Mouse (Mus musculus) lung, embryonic 15.5 days (tissue): ENCODE data around the gene Mterf1a. TPM values are rescaled to one million over a fixed set of nuclear protein-coding genes. Genes with fewer than 3 reads are reported as not detected.
A peak's percentile ranks its signal among the peaks of the same experiment; 100 is the strongest.
"Not testable (repeated sequence)": the region's sequence is repeated elsewhere in the genome, so short reads cannot be mapped to it uniquely, and the experiment has no call there.

Experiments used
- ATAC-seq: fragments of 200-750 bp; cut with Nextera tagmentation; 2 replicates; pipeline ENCODE4 v1.8.0; 2017; ENCODE audit warnings: moderate number of reproducible peaks, borderline replicate concordance; ENCODE audit not compliant: low FRiP score, low TSS enrichment; ENCODE audit errors: extremely low read depth
- H3K27ac ChIP-seq: fragments of 300-500 bp; sonication (generic); 2 replicates; pipeline ENCODE4 v1.5.1; 2015; ENCODE audit warnings: moderate library complexity, mild to moderate bottlenecking, inconsistent platforms
- H3K27me3 ChIP-seq: fragments of 300-500 bp; sonication (generic); 2 replicates; pipeline ENCODE4 v1.6.1; 2015; ENCODE audit warnings: inconsistent platforms
- H3K36me3 ChIP-seq: fragments of 300-500 bp; sonication (generic); 2 replicates; pipeline ENCODE4 v1.6.1; 2015; ENCODE audit warnings: inconsistent platforms
- H3K4me1 ChIP-seq: fragments of 300-500 bp; sonication (generic); 2 replicates; pipeline ENCODE4 v1.6.1; 2015; ENCODE audit warnings: inconsistent platforms
- H3K4me2 ChIP-seq: fragments of 300-500 bp; sonication (generic); 2 replicates; pipeline ENCODE4 v1.6.1; 2015; ENCODE audit warnings: inconsistent platforms, mild to moderate bottlenecking, moderate library complexity
- H3K4me3 ChIP-seq: fragments of 300-500 bp; sonication (generic); 2 replicates; pipeline ENCODE4 v1.5.1; 2015; ENCODE audit warnings: mild to moderate bottlenecking, inconsistent platforms
- H3K9ac ChIP-seq: fragments of 300-500 bp; sonication (generic); 2 replicates; pipeline ENCODE4 v1.6.1; 2015; ENCODE audit warnings: inconsistent platforms
- H3K9me3 ChIP-seq: fragments of 300-500 bp; sonication (generic); 2 replicates; pipeline ENCODE4 v1.6.1; 2016; ENCODE audit warnings: inconsistent platforms
- WGBS: fragments of 180-500 bp; shearing (Covaris S2); methylation state at CpG from one replicate; pipeline ENCODE4 v1.1.7; 2015; 5-methylcytosine and 5-hydroxymethylcytosine counted together
- polyA plus RNA-seq: library from polyadenylated mRNA; unstranded; fragments of >200 nt; fragmentation: Nextera tagmentation; extraction: Ambion mirVana; gene quantifications from 2 replicates; pipeline ENCODE4 v1.2.1, GENCODE M21; 2015

Gene Mterf1a
- 7.6 and 8.1 TPM in 2 replicates for polyA plus RNA-seq

- not testable (repeated sequence) for H3K27ac ChIP-seq
These were observed at the start of gene Mterf1a for GRCm38 (mm10) chr5:3893459-3894293. Mterf1a (minus strand) TSS chr5:3893933.

GRCm38 (mm10) chr5:3943169-3943568, 49.4 kb upstream of the Mterf1a start:
- H3K4me3 ChIP-seq, H3K27ac ChIP-seq, H3K27me3 ChIP-seq, H3K4me2 ChIP-seq, H3K9ac ChIP-seq, H3K9me3 ChIP-seq, H3K36me3 ChIP-seq, ATAC-seq, H3K4me1 ChIP-seq: not testable (repeated sequence)
- WGBS = 79% methylated on average over 4 of the region's 4 CpGs

More at GRCm38 (mm10) chr5:3893459-3894293, at the start of gene Mterf1a:
- 2% methylated on average over 10 of the region's 47 CpGs for WGBS
- peak within 1 kb of the TSS; percentile 48 for H3K4me3 ChIP-seq
- ATAC-seq = peak; percentile 99
- H3K4me2 ChIP-seq = peak within 1 kb of the TSS; percentile 61
- H3K27me3 ChIP-seq, H3K4me1 ChIP-seq, H3K36me3 ChIP-seq, H3K9me3 ChIP-seq: not testable (repeated sequence)
- peak within 1 kb of the TSS; percentile 32 for H3K9ac ChIP-seq

- Histone ChIP-seq H3K36me3 (no peaks in the 10 kb centered on the region), H3K4me3 (no peak overlapping the region), H3K4me1 (peaks cover 4% of the 10 kb centered on the region; the same call in 1 of the 2 replicates), H3K9ac (no peak overlapping the region), H3K9me3 (no peaks in the 10 kb centered on the region), H3K27ac (no peak overlapping the region), H3K27me3 (no peaks in the 10 kb centered on the region), H3K4me2 (no peak overlapping the region)
- WGBS = 95% methylated on average over 2 of the region's 2 CpGs
- ATAC-seq = no peak
These were observed 47.5 kb upstream of the Mterf1a start for GRCm38 (mm10) chr5:3941240-3941639.

GRCm38 (mm10) chr5:3939335-3939734, 45.6 kb upstream of the Mterf1a start:
- no peak overlapping the region for H3K4me2 ChIP-seq
- no peak overlapping the region for H3K4me3 ChIP-seq
- no peak overlapping the region for H3K27ac ChIP-seq
- H3K36me3 ChIP-seq = no peaks in the 10 kb centered on the region
- H3K9me3 ChIP-seq = no peaks in the 10 kb centered on the region
- no peak for ATAC-seq
- peaks cover 4% of the 10 kb centered on the region; the same call in 1 of the 2 replicates for H3K4me1 ChIP-seq
- WGBS = 94% methylated on average over 5 of the region's 5 CpGs
- H3K9ac ChIP-seq = no peak overlapping the region
- H3K27me3 ChIP-seq = no peaks in the 10 kb centered on the region

DNA sequence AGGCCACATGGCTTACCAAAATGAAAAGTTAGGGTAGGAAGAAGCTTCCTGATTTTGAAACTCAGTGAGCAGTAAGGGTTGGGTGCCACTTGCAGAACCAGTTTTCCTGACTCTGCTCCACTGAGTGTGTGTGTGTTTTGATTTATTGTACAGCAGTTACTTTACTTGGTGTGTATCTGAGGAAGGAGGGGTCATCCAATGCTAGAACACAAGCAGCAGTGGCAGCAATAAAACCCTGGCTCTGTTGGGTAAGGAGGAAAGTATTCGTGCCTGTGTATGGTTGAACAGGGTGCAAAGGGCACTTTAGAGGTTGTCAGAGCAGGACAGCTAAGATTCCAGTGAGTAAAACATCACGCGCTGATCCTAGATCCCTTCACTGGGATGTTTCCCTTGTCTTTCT, 45.2 kb upstream of the Mterf1a start:
- Histone ChIP-seq H3K9me3 (no peaks in the 10 kb centered on the region), H3K27me3 (no peaks in the 10 kb centered on the region), H3K4me3 (no peak overlapping the region), H3K4me2 (no peak overlapping the region), H3K9ac (no peak overlapping the region), H3K4me1 (peaks cover 4% of the 10 kb centered on the region; the same call in 1 of the 2 replicates), H3K36me3 (no peaks in the 10 kb centered on the region), H3K27ac (no peak overlapping the region)
- ATAC-seq = no peak
- 87% methylated on average over 3 of the region's 3 CpGs for WGBS

DNA sequence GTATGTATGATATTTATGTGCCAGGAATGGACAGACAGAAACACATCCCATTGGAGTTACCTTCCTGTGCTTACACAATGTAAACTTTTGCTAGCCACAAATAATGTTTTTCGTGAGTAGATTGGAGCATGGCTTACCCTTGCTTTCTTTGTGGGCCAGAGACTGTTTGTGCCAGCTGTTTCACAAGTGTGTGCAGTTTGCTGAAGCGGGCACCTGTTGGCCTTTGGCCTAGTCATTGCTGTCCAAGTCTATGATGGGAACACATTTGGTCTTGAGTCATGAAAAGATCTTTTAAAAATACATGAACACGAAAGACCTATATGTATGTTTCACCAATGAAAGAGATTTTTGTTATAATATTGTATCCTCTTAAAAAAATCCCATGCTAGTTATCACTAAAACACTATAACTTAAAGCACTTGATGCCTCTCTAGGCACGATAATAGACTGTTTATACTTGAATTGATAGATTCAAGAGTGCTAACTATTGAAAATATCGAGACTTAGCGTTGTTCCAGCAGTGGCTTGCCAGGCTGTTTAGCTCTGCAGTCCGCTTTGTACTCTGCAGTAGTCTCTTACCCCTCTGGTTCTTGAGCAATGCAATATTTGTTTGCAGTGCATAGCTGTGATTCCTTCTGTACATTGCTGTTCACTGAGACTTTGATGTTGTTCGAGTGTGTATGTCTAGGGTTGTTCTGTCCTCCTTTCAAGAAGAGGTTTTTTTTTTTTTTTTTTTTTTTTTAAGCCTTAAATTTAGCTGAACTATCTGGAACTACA, 42.2 kb upstream of the Mterf1a start:
- no peaks in the 10 kb centered on the region for H3K9me3 ChIP-seq
- no peak overlapping the region for H3K9ac ChIP-seq
- H3K4me2 ChIP-seq = no peak overlapping the region
- H3K27ac ChIP-seq = no peak overlapping the region
- no peaks in the 10 kb centered on the region for H3K36me3 ChIP-seq
- no peak overlapping the region for H3K4me3 ChIP-seq
- H3K4me1 ChIP-seq = peaks cover 4% of the 10 kb centered on the region; the same call in 1 of the 2 replicates
- 71% methylated on average over 8 of the region's 8 CpGs for WGBS
- ATAC-seq = no peak
- H3K27me3 ChIP-seq = no peaks in the 10 kb centered on the region

- Histone ChIP-seq H3K4me1 (peaks cover 6% of the 10 kb centered on the region; the same call in 1 of the 2 replicates), H3K4me3 (no peak overlapping the region), H3K9ac (no peak overlapping the region), H3K27me3 (no peaks in the 10 kb centered on the region), H3K27ac (no peak overlapping the region), H3K9me3 (no peaks in the 10 kb centered on the region), H3K36me3 (no peaks in the 10 kb centered on the region), H3K4me2 (no peak overlapping the region)
- 86% methylated on average over 5 of the region's 5 CpGs for WGBS
- ATAC-seq = no peak
These were observed 41.5 kb upstream of the Mterf1a start for GRCm38 (mm10) chr5:3935266-3935665.

- WGBS = 93% methylated on average over 3 of the region's 3 CpGs
These were observed 39.8 kb upstream of the Mterf1a start for GRCm38 (mm10) chr5:3933551-3933950.

GRCm38 (mm10) chr5:3931636-3932035, 37.9 kb upstream of the Mterf1a start:
- no peak; the same call in 1 of the 2 replicates for ATAC-seq
- WGBS = 88% methylated on average over 3 of the region's 3 CpGs
- no peaks in the 10 kb centered on the region for H3K27me3 ChIP-seq
- H3K4me3 ChIP-seq = no peak overlapping the region
- no peak overlapping the region for H3K4me2 ChIP-seq
- H3K4me1 ChIP-seq = peaks cover 11% of the 10 kb centered on the region
- no peak overlapping the region for H3K9ac ChIP-seq
- H3K27ac ChIP-seq = no peak overlapping the region
- no peaks in the 10 kb centered on the region for H3K9me3 ChIP-seq
- no peaks in the 10 kb centered on the region for H3K36me3 ChIP-seq

More at GRCm38 (mm10) chr5:3933551-3933950, 39.8 kb upstream of the Mterf1a start:
- Histone ChIP-seq H3K4me1 (peaks cover 13% of the 10 kb centered on the region), H3K36me3 (no peaks in the 10 kb centered on the region), H3K9ac (no peak overlapping the region), H3K4me2 (no peak overlapping the region), H3K9me3 (no peaks in the 10 kb centered on the region), H3K27ac (no peak overlapping the region), H3K4me3 (no peak overlapping the region), H3K27me3 (no peaks in the 10 kb centered on the region)
- no peak for ATAC-seq

- H3K4me3 ChIP-seq = no peak overlapping the region
- no peak overlapping the region for H3K4me2 ChIP-seq
- H3K27ac ChIP-seq = no peak overlapping the region
- 61% methylated on average over 5 of the region's 5 CpGs for WGBS
- no peak for ATAC-seq
- H3K9me3 ChIP-seq = no peaks in the 10 kb centered on the region
- no peak overlapping the region for H3K9ac ChIP-seq
- H3K4me1 ChIP-seq = peaks cover 11% of the 10 kb centered on the region
- no peaks in the 10 kb centered on the region for H3K36me3 ChIP-seq
- no peaks in the 10 kb centered on the region for H3K27me3 ChIP-seq
These were observed 37.0 kb upstream of the Mterf1a start for GRCm38 (mm10) chr5:3930760-3931159.

- ATAC-seq = peak; percentile 56
- no peaks in the 10 kb centered on the region for H3K9me3 ChIP-seq
- peaks cover 11% of the 10 kb centered on the region for H3K4me1 ChIP-seq
- H3K9ac ChIP-seq = peak overlapping the region; percentile 81
- H3K4me2 ChIP-seq = peak overlapping the region; percentile 78
- H3K36me3 ChIP-seq = no peaks in the 10 kb centered on the region
- peak overlapping the region; percentile 81 for H3K4me3 ChIP-seq
- no peaks in the 10 kb centered on the region for H3K27me3 ChIP-seq
- WGBS = 0% methylated on average over 12 of the region's 12 CpGs
- peak overlapping the region; percentile 73 for H3K27ac ChIP-seq
These were observed 34.9 kb upstream of the Mterf1a start for GRCm38 (mm10) chr5:3928690-3929046.
